Mouse (Mus musculus) bone marrow, adult 2 months (tissue): ENCODE measurements at regions not wholly inside any gene's neighbourhood (a gene's known extent, or its start where the extent isn't known, plus 50 kb on each side); places are given as distances from the start of the nearest gene placed in this dataset.

Experiments
- CTCF ChIP-seq: fragments of 200-500 bp; IDR thresholded peaks from 2 replicates; pipeline ENCODE4 v1.5.1; 2011; ENCODE audit warnings: low read length, control low read depth; ENCODE audit not compliant: control insufficient read depth, insufficient read depth
- POLR2A ChIP-seq: fragments of 200-500 bp; IDR thresholded peaks from 2 replicates; pipeline ENCODE4 v1.6.1; 2011; ENCODE audit warnings: low read depth, mild to moderate bottlenecking, control low read depth, low read length, borderline replicate concordance; ENCODE audit not compliant: control insufficient read depth

DNA sequence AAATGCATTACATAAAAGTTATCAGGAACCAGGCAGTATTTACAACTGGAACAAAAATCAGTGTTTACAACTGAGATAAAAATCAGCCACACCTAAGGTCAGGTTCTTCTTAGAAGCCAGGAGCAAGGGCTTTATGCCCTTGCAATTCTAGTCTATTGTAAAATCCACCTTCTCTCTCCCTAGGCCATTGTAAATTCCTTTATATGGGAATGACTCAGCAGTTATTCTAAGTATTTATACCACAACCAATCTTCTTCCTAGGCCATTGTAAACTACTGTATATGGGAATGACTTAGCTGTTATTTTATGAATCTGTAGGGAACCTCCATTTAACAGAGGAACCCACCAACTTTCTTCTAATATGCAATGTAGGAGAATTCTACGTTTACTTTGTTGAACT, 772.6 kb upstream of the Adam24 start:
- TF ChIP-seq CTCF (no peak), POLR2A (no peak)
